Mouse (Mus musculus): ENCODE results near the gene Pebp1.

The Pebp1 gene

DNA sequence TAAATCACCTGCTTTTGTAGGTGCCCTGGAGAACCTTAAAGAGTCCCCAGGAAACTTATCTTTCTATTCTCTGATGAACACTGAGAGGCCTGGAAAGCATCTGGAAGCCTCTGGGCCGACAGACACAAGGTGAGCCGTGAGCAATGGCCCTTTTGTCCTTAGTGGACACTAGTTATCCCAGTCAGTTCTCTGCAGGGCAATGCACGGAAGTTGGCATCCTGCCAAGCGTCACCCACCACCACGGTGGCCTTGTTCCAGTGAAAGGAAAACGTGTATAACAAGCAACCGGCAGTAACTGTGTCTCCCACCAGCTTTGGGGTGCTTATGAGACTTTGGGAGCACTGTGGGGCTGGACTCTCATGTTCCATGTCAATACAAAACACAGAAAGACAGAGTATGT, 2.7 kb downstream of the Pebp1 start:
- peak; percentile 20 for DNase-seq

DNA sequence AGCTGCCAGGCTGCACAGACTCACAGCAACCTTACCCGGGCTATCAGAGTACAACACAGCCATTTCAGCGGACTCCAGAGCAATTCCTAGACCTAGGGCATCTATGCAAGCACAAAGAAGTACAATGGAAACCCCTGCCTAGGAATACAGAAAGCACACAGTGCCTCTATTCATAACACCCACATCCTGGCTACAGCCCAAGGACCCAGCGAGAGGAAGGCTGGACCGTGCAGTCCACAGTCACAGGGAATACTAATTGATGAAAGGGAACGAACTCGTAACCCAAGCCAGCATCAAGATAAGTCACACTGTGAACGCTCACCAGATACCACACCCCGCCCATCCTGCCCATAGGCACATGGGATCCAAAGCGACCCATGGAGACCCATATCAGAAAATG, 3.4 kb downstream of the Pebp1 start:
- peak; percentile 36 for DNase-seq

DNA sequence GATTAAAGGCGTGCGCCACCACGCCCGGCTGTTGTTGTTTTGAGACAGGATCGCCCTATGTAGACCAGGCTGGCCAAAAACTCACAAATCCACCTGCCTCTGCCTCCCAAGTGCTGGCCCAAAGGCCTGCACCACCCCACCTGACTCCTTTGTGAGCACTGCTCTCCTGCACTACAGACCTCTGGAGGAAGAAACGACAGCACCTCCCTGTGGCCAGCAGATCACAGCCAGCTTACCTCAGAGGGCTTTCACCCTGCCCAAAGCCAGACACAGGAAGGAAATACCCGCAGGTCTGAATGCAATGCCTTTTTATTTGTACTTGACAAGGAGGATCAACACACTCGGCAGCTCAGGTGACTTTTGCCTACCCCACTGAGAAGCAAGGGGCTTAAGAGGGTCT, 5.1 kb downstream of the Pebp1 start:
- DNase-seq, result no peak

DNA sequence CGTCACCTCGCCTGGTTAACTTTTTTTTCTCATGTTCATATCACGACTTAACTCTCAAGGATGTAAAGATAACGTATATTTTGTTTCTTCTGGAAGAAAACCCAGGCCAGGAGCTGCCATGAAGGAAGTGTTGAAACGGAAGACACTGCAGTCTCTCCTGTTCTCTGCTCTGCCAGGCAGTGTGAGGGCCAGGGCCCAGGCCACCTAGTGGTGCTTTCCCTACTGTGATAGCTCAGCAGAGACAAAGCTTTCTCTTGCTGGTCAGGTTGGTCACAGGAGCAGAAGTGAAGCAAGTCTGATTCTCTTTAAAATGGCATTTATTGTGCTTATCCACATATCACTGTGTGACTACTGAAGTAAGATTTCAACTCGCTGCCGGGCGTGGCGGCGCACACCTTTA, 5.9 kb downstream of the Pebp1 start:
- DNase-seq, result no peak

DNA sequence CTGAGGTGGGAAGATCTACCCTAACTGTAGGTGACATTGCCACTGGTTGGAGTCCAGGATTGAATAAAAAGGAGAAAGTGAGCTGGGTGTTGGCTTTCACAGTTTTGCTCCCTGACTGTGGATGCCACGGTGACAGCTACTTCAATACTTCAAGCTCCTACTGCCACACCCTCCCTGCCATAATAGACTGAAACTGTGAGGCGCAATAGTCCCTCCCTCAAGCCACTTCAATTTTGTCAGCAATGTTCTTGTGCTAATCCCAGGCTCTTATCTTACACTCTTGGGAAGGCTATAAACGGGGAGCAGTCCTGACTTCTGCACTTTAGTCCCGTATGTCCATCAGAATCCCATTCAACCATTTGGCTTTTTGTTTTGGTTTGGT, 7.8 kb downstream of the Pebp1 start:
- DNase-seq, result no peak

DNA sequence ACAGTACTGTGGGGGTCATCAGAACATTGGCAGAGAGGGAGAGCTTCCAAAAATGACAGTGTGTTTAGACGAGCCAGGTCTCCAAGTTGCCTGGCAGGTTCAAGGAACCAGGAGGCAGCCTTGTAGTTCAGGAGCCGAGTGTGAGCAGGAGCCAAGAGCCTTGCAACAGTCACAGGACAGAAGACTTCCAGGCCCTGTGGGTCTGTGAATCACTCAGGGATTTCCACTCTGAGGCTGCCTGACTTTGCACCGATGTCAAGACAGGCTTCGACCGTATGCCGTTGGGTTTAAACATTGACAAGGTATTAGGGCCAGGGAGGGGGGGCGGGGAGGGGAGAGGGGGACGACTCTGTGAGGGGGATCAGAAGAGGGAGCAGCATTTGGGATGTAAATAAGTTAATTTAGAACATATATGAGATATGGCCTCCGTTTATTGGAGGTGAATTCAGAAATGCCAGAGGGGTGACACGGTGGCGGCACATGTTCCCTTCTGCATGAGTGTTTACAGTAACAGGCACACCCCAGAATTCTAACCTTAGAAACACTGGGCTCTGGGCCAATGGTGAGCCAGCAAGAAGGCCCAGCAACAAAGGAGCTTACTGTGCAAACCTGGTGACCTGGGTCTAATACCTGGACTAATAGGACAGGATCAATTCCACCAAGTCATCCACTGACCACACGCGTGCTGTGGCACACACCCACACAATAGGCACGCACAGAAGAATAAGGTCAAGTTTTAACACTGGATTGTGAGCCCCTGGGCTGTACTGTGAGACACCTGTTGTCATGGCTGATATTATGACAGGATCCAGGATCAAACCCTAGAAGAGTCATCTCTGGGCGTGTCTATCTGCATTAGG, 8.4 kb downstream of the Pebp1 start:
- peak; percentile 40 for DNase-seq

DNA sequence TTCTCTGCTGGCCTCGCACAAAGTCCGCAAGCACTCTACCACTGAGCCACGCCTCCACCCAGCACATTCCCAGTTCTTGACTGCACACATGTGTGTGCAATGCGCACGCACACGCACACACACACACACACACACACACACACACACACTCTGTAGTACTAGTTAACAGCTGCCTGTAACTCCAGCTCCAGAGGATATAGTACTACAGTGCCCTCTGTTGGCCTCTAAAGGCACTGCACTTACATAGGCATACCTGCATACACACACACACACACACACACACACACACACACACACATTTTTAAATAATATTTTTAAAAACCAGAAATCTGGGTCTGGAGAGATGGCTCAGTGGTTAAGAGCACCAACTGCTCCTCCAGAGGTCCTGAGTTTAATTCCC, 9.6 kb downstream of the Pebp1 start:
- no peak for DNase-seq

DNA sequence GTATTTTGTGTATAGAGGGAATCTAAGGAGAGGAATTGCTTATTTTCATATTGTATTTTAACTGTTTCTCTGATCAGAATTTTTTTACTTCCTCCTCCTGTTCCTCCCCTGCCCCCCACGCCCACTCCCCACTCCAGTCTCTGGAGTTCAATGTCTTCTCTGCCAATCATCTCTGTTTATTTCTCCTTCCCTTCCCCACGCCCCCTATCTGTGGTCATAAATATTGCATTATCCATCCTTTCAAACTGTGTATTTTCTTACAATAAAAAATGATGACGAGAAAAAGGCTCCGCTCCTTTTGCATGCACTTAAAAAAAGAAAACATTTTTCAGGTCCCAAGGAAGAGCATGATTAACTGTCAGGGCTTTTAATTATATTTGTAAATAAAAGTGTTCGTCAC, 12.6 kb downstream of the Pebp1 start:
- peak; percentile 53 for DNase-seq

DNA sequence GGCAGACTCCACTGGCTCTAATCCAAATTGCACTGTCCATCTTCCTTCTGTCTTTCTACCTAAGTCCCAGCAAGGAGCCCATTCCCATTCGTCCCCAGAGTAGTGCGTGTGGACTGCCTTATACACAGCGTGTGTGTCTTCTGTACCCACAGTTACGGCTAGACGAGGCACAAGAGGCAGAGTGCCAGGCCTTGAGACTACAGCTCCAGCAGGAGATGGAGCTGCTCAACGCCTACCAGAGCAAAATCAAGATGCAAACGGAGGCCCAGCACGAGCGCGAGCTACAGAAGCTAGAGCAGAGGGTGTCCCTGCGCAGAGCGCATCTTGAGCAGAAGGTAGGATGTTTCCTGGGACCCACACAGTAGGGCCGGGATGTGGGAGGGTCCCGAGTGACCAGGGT, 15.5 kb downstream of the Pebp1 start:
- no peak for DNase-seq

DNA sequence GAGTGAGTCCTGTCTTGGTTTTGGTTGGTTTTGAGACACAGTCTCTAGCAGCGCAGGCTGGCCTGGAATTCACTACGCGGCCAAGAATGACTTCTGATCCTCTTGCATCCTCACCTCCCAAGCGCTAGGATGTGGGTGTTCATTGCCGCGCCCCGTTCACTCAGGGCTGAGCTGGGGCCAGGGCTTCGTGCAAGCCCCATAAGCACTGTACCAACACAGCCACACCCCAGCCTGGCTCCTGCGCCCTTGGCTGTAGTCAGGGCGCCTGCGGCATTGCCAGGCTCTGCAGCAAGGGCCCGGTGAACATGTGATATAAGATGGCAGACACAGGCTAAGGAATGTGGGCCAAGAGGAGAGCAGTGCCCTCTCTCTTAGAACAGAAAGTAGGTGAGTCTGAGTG, 18.0 kb downstream of the Pebp1 start:
- no peak for DNase-seq

DNA sequence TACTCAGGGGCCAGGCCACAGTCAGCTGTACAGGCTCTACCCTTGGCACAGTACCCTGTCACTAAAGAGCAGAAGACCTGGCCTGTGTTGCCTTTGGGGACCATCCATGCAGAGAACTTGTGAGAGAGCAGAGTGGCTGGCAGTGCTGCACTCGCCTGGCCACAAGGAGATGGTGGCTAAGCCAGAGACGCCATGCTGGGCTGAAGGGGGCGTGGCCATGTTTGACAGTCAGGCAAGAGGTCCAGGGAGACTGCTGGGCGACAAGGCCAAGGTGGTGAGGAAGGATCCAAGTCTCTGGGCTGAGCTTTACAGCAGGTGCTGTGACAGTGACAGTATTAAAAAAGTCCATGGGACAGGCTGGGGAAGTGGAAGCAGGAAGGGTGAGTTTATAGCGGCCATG, 18.7 kb downstream of the Pebp1 start:
- DNase-seq, result no peak

DNA sequence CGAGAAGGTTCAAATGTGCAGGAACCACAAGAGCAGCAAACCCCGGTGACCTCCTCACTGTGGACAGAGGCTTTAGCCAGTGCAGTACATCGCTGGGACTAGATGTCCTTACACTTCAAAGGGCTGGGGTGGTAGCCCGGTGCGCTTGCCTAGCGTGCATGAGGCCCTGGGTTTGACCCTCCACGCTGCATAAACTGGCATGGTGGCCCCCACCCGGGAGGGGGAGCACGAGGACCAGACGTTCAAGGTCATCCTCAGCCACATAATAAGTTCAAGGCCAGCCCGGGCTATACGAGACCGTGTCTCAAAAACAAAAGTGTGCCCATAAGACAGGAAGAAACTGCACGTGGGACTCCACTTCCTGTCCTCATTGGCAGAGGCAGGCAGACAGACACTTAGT, 19.5 kb downstream of the Pebp1 start:
- no peak for DNase-seq

DNA sequence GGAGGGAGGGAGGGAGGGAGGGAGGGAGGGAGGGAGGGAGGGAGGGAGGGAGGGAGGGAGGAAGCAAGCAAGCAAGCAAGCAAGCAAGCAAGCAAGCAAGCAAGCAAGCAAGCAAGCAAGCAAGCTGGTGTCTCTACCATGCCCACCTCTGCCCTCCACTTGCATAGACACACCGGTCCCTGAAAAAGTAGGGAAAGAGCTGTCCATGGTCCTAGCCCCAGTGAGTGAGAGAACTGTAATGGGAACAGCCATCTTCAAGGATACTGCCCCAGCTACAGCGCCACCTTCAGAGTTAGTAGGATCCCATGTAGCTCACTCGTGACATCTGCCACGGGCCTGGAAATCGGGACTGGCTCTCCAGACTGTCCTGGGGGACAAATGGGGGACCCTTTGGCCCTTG, 22.7 kb downstream of the Pebp1 start:
- DNase-seq, result no peak

DNA sequence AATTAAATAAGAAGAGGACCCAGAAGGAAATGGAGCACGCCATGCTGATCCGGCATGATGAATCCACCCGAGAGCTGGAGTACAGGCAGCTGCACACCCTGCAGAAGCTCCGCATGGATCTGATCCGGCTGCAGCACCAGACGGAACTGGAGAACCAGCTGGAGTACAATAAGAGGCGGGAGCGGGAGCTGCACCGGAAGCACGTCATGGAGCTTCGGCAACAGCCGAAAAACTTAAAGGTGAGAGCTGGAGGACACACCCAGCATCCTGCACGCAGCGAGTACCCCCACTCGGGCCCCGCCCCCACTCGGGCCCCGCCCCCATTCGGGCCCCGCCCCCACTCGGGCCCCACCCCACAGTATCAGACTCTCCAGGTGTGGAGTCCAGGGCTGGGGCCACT, 23.9 kb downstream of the Pebp1 start:
- no peak for DNase-seq

DNA sequence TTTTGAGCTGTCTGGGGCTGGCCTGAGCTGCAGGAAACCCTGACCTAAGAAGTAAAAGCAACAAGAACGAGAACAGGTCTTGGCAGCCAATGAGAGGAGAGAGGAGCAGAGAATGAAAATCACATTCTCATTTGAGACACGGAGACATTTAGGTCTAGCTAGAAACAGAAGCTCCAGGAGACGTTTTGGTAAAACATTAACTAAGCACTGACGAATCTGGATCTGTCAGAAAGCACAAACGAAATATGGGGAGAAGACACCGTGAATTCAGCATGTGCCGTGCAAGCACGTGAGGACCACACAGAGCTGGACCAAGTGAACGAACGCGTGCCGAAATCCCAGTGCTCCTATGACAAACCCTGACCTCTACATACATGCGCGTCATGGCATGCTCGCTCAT, 29.1 kb downstream of the Pebp1 start:
- DNase-seq, result no peak

DNA sequence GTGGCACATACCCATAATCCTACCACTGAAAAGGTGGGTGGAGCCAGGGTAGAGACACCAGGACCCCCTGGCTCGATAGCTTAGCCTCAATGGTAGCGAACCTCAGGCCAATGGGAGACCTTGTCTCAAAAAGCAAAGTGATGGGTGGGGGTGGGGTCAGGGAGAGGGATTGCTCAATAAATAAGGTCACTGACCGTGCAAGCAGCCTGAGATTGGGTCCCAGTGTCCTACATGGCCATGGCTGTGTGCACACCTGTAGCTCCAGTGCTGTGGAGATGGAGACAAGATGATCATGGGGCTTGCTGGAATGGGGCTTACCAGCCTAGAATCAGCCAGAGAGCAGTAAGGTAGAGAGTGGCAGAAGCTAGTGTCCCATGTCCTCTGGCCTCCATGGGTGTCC, 35.7 kb downstream of the Pebp1 start:
- DNase-seq, result no peak

DNA sequence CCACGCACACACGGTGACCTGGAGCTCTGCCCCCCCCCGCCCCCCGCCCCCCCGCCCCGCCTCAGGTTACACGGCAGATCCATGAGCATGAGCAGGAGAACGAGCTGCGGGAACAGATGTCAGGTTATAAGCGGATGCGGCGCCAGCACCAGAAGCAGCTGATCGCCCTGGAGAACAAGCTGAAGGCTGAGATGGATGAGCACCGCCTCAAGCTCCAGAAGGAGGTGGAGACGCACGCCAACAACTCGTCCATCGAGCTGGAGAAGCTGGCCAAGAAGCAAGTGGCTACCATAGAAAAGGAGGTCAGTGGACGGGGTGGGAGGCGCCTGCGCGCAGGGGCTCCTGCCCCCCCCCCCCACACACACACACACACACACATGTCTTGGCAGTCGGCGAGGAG, 36.6 kb downstream of the Pebp1 start:
- no peak for DNase-seq

DNA sequence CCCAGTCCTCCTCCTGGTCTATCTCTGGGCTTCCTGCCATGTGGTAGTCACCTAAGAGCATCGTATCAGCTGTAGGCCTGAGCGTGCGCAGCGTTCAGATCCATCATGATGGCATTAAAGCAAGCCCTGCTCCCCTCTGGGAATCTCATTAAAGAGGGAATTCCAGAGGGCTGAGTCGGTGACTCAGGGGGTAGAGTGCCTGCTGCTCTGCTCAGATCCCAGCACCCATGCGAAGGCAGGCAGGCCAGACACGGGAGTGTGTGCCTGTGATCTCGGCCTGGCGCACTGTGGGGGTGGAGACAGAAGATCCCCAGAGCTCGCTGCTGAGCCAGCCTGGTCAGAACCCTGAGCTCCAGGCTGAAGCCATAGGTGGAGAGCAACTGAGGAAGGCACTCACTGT, 39.1 kb downstream of the Pebp1 start:
- no peak for DNase-seq

DNA sequence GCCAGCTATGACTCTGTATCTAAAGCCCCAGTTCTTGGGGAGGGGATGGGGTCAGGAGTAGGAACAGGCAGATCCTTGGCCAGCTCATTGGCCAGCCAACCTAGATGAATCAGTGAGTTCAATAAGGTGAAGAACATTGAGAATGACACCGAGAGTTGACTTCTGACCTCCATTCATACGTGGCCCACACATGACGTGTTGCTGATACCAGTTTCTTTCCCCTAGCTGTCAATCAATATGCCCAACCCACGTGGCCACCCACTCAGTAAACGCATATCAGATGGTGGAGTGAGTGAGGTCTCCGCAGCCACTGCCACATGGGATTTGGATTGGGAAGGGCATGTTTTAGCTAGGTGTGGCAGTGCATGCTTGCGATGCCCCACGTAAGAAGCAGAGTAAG, 42.3 kb downstream of the Pebp1 start:
- no peak for DNase-seq

DNA sequence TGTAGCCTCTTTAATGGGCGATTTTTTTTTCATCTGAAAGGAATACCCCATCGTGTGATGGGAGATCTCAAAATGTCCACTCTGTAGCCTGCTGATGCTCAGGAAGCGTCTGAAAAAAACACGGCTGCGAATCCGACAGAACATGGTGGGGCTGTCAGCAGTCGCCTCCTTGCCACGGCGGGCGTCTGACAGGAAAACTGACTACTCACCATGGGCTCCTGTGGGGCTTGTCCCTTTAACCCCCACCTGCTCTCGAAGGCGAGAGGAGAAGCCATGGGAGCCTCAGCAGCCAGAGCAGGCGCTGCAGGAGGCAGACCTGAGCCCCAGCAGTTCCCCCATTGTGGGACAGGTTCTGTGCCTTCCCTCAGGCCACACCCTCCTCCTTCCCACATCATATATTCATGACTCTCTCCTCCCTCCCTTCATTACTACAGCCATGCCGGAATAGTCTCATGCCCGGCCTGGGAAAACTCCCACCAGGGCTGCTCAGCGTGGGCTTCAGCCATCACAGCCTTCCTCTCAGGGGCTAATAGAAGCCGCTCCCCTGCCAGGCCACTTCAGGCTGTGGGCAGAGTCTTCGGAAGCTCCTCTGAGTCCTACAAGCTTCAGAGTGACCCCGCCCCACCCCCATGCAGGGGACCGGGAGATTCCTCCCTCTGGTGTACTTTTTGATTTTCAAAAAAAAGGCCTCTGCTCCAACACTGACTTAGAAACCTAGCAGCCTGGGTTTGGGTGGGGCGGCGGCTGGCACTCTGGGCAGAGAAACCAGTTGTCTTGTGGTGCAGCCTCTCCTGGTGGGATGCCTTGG, 44.5 kb downstream of the Pebp1 start:
- DNase-seq, result peak; percentile 50

DNA sequence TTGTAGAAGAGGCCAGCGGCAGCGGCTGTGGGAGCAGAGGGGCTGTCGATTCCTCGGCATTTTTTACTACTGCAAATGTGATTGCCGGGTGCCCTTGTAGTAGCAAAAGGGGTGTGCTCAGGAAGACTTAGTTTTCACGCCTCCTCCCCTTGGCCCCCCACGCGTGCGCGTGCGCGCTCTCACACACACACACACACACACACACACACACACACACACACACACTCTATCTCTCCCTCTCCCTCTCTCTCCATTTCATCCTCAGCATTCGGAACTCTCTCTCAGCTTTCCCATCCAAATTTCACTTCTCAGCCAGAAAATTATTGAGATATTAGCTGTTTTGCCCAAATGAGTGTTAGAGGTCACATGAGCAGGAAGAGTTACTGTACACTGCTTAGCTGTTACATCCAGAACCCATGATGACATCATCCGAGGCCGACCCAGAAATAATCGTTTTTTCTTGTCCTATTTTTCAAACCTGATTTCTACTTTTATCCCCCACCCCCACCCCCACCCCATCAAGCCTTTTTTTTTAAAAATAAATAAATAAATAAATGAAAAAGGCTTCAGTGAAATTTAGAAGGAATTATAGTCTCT, 45.4 kb downstream of the Pebp1 start:
- DNase-seq, result peak; percentile 43

DNA sequence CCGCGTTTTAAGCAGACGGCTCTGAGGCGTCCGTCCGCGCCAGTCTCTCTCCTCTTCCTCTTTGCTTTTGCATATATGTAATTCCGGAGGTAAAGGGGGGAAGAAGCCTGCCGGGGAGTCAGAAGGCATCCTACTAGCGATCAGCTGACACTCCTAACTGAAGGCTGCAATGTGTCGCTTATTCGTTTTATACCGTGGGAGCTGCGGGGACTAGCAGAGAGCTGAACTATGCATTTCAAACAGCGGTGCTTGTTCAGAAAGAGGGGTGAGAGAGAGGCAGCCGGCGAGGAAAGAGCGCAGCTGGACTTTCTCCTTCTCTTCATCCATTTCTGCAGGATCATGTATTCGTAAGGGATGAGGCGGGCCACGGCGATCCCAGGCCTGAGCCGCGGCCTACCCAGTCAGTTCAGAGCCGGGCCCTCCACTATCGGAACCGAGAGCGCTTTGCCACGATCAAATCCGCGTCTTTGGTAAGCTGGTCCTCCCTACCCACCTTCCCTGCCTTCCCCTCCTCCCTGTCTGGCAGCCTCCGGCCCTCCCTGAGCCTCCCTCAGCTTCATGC, 46.6 kb downstream of the Pebp1 start:
- peak; percentile 53 for DNase-seq

DNA sequence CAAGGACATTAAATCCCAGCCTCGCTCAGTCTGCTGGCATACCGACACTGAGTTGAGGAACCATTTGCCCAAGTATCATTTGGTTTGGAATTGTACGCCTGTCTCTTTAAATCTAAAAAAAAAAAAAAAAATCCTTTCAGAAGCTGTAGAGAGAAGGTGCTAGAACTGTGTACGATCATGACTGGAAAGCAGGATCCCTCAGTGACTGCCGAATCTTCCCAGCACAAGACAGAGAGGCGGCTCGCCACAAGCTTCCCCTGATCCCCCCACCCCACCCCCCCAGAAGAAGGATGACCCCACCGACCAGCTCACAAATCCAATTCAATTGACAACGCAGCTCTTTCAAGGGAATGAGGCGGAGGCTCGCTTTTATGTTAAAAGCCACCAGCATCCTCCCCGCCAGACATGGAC, 47.1 kb downstream of the Pebp1 start:
- DNase-seq, result peak; percentile 52

DNA sequence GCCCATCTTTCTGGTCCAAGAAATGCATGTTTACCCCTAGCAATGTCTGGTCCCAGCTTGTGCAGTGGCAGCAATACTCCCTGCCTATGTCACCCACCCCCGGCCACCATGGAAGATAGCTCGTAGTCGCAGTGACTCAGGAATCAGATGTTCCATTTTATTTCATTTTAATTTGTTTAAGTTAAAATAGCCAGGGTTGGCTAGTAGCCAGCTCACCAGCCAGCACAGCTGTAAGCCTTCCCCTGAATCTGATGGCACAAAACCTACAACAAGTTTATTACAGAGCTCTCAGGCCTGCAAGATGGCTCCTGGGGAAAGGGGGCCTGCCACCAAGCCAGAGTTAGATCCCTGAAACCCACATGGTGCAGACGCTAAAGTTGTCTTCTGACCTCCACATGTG, 48.3 kb downstream of the Pebp1 start:
- no peak for DNase-seq
